Mouse (Mus musculus) naive thymus-derived CD4-positive, alpha-beta T cell, adult 2 months (primary cell): Measurements from ENCODE around the gene Ifnar2.

ENCODE experiments used
- DNase-seq: peaks from one replicate; pipeline ENCODE4 v3.0.0-alpha.2; 2011; ENCODE audit warnings: low read depth

The Ifnar2 gene

GRCm38 (mm10) chr16:91394826-91395410, 22.3 kb downstream of the Ifnar2 start:
- DNase-seq: no peak

- no peak for DNase-seq
Measured at GRCm38 (mm10) chr16:91395633-91396392, 23.2 kb downstream of the Ifnar2 start.

DNA sequence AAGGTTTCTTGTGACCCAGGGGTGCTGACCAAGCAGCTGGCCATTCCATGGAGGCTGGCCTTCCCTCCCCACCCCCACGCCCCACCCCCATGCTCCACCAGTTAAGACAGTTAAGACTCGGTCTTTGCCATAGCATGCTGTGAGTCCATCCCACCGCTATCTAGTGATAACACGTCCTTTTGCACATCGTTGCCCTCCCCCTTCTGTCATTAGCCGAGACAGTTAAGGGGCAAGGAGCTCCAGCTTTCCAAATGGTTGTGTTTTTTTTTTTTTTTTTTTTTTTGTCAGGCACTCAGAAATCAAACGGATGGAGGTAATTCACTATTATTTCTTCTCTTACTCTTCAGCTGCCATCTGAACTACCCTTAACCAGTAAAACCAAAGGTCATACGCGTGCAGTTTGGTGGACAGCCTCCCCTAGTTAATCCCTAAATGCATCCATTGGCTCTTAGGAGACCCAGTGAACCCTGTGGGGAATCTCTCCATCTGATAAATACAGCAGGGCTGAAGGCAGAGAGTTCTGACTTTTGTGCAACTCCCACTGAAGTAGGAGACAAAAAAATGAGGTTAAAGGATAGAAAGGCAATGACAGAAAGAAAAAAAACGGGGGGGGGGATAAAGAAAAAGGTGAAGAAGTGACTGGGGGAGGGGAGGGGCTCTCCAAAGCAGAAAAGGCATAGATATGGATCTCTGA, 24.4 kb downstream of the Ifnar2 start:
- DNase-seq: no peak

DNA sequence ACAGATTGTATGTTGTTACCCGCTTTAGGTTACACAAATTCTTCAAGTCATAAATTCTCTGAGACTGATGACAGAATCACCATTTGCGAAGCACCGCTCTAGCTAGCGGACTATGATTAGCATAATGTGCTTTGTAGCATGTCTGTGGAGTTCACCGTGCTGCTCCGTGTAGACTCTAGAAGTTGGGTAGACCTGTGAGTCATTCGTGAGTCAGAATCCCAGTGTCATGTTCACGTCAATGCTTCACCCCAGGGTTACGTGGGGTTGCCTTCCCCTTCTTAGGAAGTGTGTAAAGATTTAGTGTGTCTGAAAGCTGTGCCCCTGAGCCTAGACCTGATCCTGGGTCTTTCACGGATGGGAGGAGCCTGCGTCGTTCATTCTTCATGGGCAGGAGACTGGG, 25.4 kb downstream of the Ifnar2 start:
- DNase-seq: no peak

DNA sequence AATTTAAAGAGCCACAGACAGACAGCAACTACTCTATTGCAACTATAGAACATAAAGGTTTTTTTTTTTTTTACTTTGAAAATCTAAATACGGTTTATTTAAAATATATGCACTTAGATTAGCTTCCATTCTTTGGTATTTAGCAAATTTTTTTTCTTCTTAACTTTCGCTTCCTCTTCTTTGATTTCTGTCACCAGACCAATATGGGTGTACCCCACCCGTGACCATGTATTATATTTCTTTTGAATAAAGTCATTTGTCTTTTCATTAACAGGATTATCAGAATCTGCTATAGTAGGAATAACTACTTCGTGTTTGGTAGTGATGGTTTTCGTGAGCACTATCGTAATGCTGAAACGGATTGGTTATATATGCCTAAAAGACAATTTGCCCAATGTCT, 26.4 kb downstream of the Ifnar2 start:
- DNase-seq: no peak

DNA sequence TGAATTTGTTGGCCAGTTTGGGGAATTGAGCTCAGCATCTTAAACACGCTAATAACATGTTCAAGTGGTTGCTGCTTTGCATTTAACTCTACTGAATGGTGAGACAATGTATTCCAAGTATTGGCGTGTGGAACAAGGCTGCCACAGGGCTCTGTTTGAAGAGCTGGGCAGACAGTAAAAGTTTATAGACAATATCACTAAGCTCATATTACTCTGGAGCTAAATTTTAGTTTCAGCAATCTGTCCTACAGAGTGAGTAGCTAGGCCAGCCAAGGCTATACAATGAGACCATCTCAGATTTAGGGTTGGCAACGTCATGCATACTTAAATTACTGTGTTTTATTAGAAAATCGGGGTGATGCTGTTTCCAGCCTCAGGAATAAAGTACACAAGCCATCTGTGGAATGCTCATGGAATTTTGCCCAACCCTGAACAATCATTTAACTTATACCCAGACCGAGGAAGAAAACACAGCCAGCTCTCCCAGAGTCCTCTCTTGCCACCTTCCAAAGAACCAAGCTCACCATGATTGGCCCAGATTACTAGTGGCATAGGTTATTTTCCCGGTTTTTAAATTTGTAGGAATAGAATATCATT, 29.1 kb downstream of the Ifnar2 start:
- no peak for DNase-seq

GRCm38 (mm10) chr16:91403784-91404183, 31.2 kb downstream of the Ifnar2 start:
- DNase-seq: no peak

GRCm38 (mm10) chr16:91404187-91404586, 31.6 kb downstream of the Ifnar2 start:
- no peak for DNase-seq

- no peak for DNase-seq
Measured at GRCm38 (mm10) chr16:91404828-91405577, 32.4 kb downstream of the Ifnar2 start.

DNA sequence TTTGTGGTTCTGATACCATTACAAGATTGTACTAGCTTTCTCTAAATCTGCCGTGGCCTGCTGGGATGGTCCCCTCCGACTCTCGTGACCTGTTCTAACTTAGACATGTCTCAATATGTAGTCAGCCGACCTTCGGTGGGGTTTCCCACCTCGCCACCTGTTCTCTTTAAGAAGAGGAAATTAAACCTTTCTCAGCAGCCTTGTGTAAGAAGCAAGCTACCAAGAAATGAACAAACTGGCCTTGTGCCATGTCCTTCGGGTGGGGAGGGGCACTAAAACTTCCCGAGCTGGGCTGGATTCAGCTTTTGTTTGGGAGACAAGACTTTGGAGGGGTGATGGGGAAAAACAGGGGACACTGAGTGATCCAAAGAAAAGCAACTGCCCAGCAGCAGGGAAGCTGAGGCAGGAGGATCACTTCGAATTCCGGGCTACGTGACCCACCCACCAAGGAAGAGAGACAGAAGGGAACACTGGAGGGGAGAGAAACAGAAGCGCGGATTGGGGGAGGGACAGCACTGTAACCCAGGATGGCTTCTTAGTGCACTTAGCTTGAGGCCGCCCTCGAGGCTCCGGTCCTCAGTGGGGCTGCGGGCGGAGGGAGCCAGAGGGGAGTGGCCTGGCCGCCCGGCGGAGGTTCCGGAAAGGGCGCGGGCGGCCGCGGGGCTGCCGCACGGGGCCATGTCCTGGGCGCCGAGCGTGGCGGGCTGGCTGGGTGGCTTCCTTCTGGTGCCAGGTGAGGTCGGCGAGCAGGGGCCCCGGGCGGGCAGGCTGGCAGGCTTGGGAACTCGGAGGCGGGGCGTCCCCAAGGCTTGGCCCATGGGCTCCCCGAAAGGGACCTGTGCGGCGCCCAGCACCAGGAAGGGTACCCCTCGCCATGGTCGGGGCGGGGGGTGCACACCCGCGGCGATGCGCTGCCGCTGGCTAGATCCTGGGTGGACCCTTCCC, 33.3 kb downstream of the Ifnar2 start, which contains the start of gene Il10rb:
Gene Il10rb (plus strand): TSS at position 525 of the 945 bp plus-strand sequence.
- peak; percentile 75 for DNase-seq

DNA sequence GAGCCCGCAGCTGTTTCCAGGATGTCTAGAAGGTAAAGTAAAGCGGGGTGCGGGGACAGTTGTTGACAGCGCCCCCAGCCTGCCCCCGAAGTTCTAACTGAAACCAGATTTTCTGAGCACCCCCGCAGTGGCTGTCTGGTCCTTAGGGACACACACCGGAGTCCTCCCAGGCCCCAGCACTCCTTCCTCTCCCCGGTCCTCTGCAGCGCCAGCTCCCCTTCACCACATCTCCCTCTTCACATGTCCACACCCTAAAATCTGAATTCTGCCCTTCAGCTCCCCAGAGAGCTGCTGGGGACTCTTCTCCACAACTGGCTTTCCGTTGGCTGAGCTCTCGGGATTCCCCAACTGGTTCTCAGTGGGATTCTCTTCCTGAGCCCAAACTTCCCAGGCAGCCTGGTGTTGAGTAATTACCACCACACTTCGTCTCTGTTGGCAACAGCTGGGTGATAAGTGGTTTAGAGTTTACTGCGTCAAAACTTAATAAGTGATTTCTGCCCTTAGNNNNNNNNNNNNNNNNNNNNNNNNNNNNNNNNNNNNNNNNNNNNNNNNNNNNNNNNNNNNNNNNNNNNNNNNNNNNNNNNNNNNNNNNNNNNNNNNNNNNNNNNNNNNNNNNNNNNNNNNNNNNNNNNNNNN, 34.1 kb downstream of the Ifnar2 start:
- DNase-seq: peak; percentile 50

DNA sequence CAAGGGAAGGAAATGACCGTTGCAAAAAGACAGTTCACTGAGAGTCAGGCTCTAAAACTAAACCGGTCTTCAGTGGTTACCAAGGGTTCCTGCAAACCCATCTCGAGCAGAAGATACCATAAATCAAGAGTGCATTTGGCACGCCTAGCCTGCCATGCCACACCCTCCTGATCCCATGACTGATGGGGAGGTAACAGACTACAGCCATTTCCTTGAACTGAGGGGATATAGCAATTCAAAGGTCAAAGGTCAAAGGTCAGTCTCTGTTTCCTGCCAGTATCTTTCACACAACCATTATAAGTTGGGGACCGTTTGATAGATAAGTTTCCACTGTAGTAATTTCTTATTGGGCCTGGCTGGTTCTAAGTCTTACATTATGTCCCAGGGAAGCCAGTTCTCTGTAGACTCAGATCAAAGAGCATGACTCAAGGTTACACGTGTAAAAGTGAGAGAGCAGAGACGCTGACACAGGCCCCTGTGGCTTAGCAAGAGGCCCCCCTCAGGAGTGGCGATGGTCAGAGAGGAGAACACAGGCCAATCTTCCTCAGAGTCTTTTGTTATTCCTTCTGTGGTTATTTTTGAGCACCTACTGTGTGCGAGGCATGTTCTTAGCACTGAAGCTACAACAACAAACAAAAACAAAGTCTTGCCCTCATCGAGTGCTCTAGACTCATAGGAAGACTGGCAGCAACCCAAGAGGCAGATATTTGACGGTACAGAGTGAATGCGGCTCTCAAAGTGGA, 40.7 kb downstream of the Ifnar2 start:
- DNase-seq: peak; percentile 65

DNA sequence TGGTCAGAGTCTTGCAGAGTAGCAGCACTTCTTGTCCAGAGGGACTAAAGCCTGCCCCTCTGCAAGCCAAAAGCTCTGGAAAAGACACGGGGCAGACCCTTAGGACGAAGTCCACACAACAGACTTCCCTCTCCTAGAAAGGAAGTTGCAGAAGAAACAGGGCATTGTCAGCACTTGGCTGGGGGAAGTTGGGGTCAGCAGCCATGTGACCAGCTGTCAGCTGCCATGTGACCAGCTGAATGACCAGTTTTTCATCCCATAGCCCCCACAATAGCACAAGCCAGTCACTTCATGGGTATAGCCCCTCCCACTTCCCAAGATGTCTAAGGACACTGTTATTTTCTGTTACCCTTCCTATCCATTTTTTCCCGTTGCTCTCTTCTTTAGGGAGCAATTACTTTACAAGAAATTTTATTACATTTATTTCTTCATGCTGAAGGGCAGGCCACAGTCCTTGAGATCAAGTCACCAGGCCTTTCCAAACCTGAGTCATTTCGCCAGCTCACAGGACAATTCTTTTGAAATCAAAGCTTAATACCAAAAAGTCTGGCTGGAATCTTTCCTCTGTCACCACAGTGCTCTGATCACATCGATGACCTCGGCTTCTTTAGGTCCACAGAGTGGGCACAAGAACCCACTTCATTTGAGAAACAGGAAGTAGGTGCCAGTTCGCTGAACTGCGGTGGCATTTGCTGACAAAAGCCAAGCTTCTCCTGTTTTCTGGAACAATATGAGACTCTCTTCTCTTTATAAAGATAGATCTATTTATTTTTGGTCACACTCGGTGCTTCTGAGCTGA, 43.0 kb downstream of the Ifnar2 start:
- no peak for DNase-seq

- no peak for DNase-seq
Measured at GRCm38 (mm10) chr16:91416357-91416756, 43.8 kb downstream of the Ifnar2 start.

DNA sequence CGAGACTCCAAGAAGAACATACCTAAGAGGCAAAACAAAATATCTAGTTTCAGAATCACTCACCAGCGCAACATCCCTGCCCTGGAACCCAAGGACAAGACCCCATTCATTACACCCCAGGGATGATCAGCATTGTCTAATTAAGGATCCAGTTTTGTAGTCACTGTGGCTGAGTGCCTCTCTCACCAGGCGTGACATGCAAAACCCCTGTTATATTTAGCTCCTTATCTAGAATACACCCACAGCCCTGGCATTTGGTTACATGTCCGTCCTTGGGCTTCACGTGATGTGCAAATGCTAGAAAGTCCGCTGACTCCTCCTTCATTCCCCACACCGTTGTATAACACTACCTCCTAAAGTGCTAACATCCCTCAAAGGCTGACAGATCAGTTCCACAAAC, 44.4 kb downstream of the Ifnar2 start:
- no peak for DNase-seq

DNA sequence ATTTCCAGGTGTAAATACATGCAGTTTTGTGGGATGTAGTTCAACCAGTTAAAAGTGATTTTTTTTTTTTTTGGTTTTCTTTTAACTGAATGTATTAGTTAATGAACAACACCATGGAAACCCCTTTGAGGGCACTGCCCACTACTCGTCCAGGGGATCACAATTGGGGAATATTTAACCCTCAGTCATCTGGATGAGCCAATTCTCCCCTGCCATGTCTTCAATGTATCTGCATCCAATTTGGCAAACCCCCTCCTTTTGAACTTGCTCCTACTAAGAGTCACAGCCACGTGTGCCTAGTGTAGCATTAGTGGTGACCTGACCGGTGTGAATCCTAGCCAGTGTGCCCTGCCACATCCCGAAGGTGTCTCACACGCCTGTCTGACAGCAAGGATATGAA, 45.9 kb downstream of the Ifnar2 start:
- DNase-seq: no peak

DNA sequence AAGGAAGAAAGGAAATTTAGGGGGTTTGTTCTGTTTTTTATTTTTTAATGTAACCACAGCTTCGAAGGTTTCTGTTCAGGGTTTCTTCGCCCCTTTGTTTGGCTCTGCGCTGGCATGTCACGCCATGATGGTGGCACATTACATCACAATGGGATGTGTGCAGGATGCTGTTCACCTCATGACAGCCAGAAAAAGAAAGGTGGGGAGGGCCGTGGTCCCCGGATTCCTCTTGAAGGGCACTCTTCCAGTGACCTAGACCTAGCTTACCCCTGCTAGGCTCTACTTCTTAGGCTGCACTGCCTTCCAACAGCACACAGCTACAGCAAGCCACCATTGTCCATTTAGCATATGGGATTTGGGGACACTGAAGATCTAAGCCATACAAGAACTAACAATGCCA, 53.2 kb downstream of the Ifnar2 start:
- no peak for DNase-seq

GRCm38 (mm10) chr16:91426586-91426985, 54.0 kb downstream of the Ifnar2 start:
- DNase-seq: no peak

GRCm38 (mm10) chr16:91427461-91427860, 54.9 kb downstream of the Ifnar2 start:
- no peak for DNase-seq
